Mouse (Mus musculus) spleen, embryonic (tissue): Measurements from ENCODE around the gene Higd2a.

Source experiments
- CTCF ChIA-PET: fragments of 350-600 bp; sonication (Branson Sonifier 250); formaldehyde crosslinking; loops from one replicate; lab custom pipeline; 2022; lab: Charles Lee

Higd2a gene

GRCm38 (mm10) chr13:54589996-54590951 lies at the start of gene Higd2a, which contains the start of gene Nop16:
TSS of gene Higd2a (plus strand) at chr13:54590207.
TSS of gene Nop16 (minus strand) at chr13:54590090.
- CTCF ChIA-PET: no interaction called here

GRCm38 (mm10) chr13:54548036-54548435 lies 42.0 kb upstream of the Higd2a start:
- CTCF ChIA-PET: interaction anchor here (0.5 kb wide), 1 partner anchor 101 kb away, joined by 6 read pairs; no protein-coding TSS in a partner anchor

GRCm38 (mm10) chr13:54556176-54556575 lies 33.8 kb upstream of the Higd2a start:
- CTCF ChIA-PET: no interaction called here

- CTCF ChIA-PET: interaction anchor here (0.6 kb wide), 1 partner anchor 778 kb away, joined by 3 read pairs; no protein-coding TSS in a partner anchor
Observed at GRCm38 (mm10) chr13:54556796-54557195, 33.2 kb upstream of the Higd2a start.

GRCm38 (mm10) chr13:54557652-54558051 lies 32.4 kb upstream of the Higd2a start:
- CTCF ChIA-PET: interaction anchor here (0.6 kb wide), 1 partner anchor 777 kb away, joined by 3 read pairs; no protein-coding TSS in a partner anchor

GRCm38 (mm10) chr13:54559656-54560055 lies 30.4 kb upstream of the Higd2a start:
- CTCF ChIA-PET: no interaction called here

GRCm38 (mm10) chr13:54560608-54561007 lies 29.4 kb upstream of the Higd2a start:
- CTCF ChIA-PET: no interaction called here

- CTCF ChIA-PET: interaction anchor here (1.5 kb wide), 1 partner anchor 87 kb away, joined by 4 read pairs; no protein-coding TSS in a partner anchor
Observed at GRCm38 (mm10) chr13:54562562-54562961, 27.4 kb upstream of the Higd2a start.

GRCm38 (mm10) chr13:54564232-54565200 lies 25.5 kb upstream of the Higd2a start:
- CTCF ChIA-PET: no interaction called here

GRCm38 (mm10) chr13:54565201-54565581 lies 24.8 kb upstream of the Higd2a start, which contains the start of gene 4833439L19Rik:
TSS of gene 4833439L19Rik (minus strand) at chr13:54565435.
- CTCF ChIA-PET: interaction anchor here (1.1 kb wide), 1 partner anchor 60 kb away, joined by 8 read pairs; no protein-coding TSS in a partner anchor

GRCm38 (mm10) chr13:54565594-54566345 lies 24.2 kb upstream of the Higd2a start:
- CTCF ChIA-PET: interaction anchor here (1.1 kb wide), 1 partner anchor 61 kb away, joined by 8 read pairs; no protein-coding TSS in a partner anchor

- CTCF ChIA-PET: no interaction called here
Observed at GRCm38 (mm10) chr13:54568380-54568779, 21.6 kb upstream of the Higd2a start.

GRCm38 (mm10) chr13:54569282-54569681 lies 20.7 kb upstream of the Higd2a start:
- CTCF ChIA-PET: no interaction called here

GRCm38 (mm10) chr13:54570736-54571135 lies 19.3 kb upstream of the Higd2a start:
- CTCF ChIA-PET: interaction anchor here (0.6 to 0.7 kb wide), 2 partner anchors 48 to 1693 kb away, joined by 3 to 4 read pairs; no protein-coding TSS in a partner anchor

- CTCF ChIA-PET: no interaction called here
Observed at GRCm38 (mm10) chr13:54571637-54572036, 18.4 kb upstream of the Higd2a start.

- CTCF ChIA-PET: interaction anchor here (0.6 kb wide), 1 partner anchor 76 kb away, joined by 4 read pairs; no protein-coding TSS in a partner anchor
Observed at GRCm38 (mm10) chr13:54572621-54573020, 17.4 kb upstream of the Higd2a start.

GRCm38 (mm10) chr13:54574854-54575481 lies 15.0 kb upstream of the Higd2a start, which contains the start of gene Arl10:
TSS of gene Arl10 (plus strand) at chr13:54575015.
- CTCF ChIA-PET: no interaction called here

- CTCF ChIA-PET: interaction anchor here (0.6 kb wide), 1 partner anchor 36 kb away, joined by 3 read pairs; no protein-coding TSS in a partner anchor
Observed at GRCm38 (mm10) chr13:54575489-54575888, 14.5 kb upstream of the Higd2a start.
